Mouse (Mus musculus): ENCODE data around the gene Cer1. TPM values are rescaled to one million over a fixed set of nuclear protein-coding genes. Genes with fewer than 3 reads are reported as not detected.

Cer1 gene
- polyA plus RNA-seq, 1 experiment from 2014 or later, result not detected

- Histone ChIP-seq H3K27ac (ENCODE audit: low read length) (no peak overlapping the region), H3K27me3 (ENCODE audit: insufficient read depth, low read length) (no peaks in the 10 kb centered on the region), H3K4me2 (replicated peaks; ENCODE audit: low read depth, low read length) (no peak overlapping the region), H3K4me3 (ENCODE audit: low read length) (no peak overlapping the region), H3K9ac (replicated peaks; ENCODE audit: low read length) (no peak overlapping the region), H3K9me3 (ENCODE audit: low read length) (no peaks in the 10 kb centered on the region), H3K36me3 (ENCODE audit: insufficient read depth, low read length) (peaks cover 6% of the 10 kb centered on the region; the same call in 1 of the 2 replicates), H3K4me1 (ENCODE audit: insufficient read depth, low read length) (no peaks in the 10 kb centered on the region)
- 77% methylated on average over 3 of the region's 3 CpGs for WGBS
- ATAC-seq (ENCODE audit: low FRiP score, low TSS enrichment), result no peak
Observed at GRCm38 (mm10) chr4:82837526-82838240, 47.3 kb downstream of the Cer1 start.

Other genes starting within 250 kb of the Cer1 start
- 26.7 and 29.0 TPM in 2 replicates for gene Nfib, start 179.4 kb downstream of the Cer1 start, polyA plus RNA-seq (2015; fragmentation: Nextera tagmentation; extraction: Ambion mirVana)
- gene Zdhhc21, start 25.2 kb downstream of the Cer1 start, polyA plus RNA-seq (2015; fragmentation: Nextera tagmentation; extraction: Ambion mirVana), result 12.2 and 16.4 TPM in 2 replicates
- gene Frem1, start 167.2 kb upstream of the Cer1 start, polyA plus RNA-seq (2015; fragmentation: Nextera tagmentation; extraction: Ambion mirVana), result 24.4 and 25.4 TPM in 2 replicates